Mouse (Mus musculus) kidney, embryonic 16.5 days (tissue): ENCODE results near the gene Mtrf1l. TPM values are rescaled to one million over a fixed set of nuclear protein-coding genes. Genes with fewer than 3 reads are reported as not detected.

Experiments
- ATAC-seq: fragments of 200-750 bp; cut with Nextera tagmentation; 2 replicates; pipeline ENCODE4 v1.8.0; 2017; ENCODE audit warnings: moderate TSS enrichment; ENCODE audit not compliant: low FRiP score, low TSS enrichment
- H3K27ac ChIP-seq: fragments of 300-500 bp; sonication (generic); 2 replicates; pipeline ENCODE4 v1.5.1; 2014; ENCODE audit warnings: low read length
- H3K27me3 ChIP-seq: fragments of 300-500 bp; sonication (generic); 2 replicates; pipeline ENCODE4 v1.6.1; 2014; ENCODE audit warnings: low read length, control low read depth, mixed read lengths; ENCODE audit not compliant: insufficient read depth
- H3K36me3 ChIP-seq: fragments of 300-500 bp; sonication (generic); 2 replicates; pipeline ENCODE4 v1.6.1; 2014; ENCODE audit warnings: low read length, control low read depth, mixed read lengths; ENCODE audit not compliant: insufficient read depth
- H3K4me1 ChIP-seq: fragments of 300-500 bp; sonication (generic); 2 replicates; pipeline ENCODE4 v1.6.1; 2014; ENCODE audit warnings: low read length, control low read depth, mixed read lengths; ENCODE audit not compliant: insufficient read depth
- H3K4me2 ChIP-seq: fragments of 300-500 bp; sonication (generic); replicated peaks from 2 replicates; pipeline ENCODE4 v1.6.1; 2014; ENCODE audit warnings: low read depth, low read length
- H3K4me3 ChIP-seq: fragments of 300-500 bp; sonication (generic); 2 replicates; pipeline ENCODE4 v1.5.1; 2014; ENCODE audit warnings: mild to moderate bottlenecking, low read length
- H3K9ac ChIP-seq: fragments of 300-500 bp; sonication (generic); replicated peaks from 2 replicates; pipeline ENCODE4 v1.6.1; 2014; ENCODE audit warnings: low read length
- H3K9me3 ChIP-seq: fragments of 300-500 bp; sonication (generic); 2 replicates; pipeline ENCODE4 v1.6.1; 2016; ENCODE audit warnings: low read length, control low read depth
- WGBS: fragments of 180-500 bp; shearing (Covaris S2); extraction: QIAGEN DNeasy Blood & Tissue Kit; methylation state at CpG from one replicate; pipeline ENCODE4 v1.1.7; 2014; 5-methylcytosine and 5-hydroxymethylcytosine counted together
- polyA plus RNA-seq: library from polyadenylated mRNA; unstranded; fragments of >200 nt; fragmentation: Nextera tagmentation; extraction: Ambion mirVana; gene quantifications from 2 replicates; pipeline ENCODE4 v1.2.1, GENCODE M21; 2015

Gene Mtrf1l
- polyA plus RNA-seq, 1 experiment from 2014 or later = 13.5 TPM

GRCm38 (mm10) chr10:5805731-5806307 is 17.9 kb downstream of the Mtrf1l start:
- Histone ChIP-seq H3K27me3 (no peaks in the 10 kb centered on the region), H3K9me3 (no peaks in the 10 kb centered on the region), H3K9ac (peak overlapping the region; percentile 79), H3K4me2 (peak overlapping the region; percentile 50), H3K36me3 (peaks cover 14% of the 10 kb centered on the region), H3K27ac (peak overlapping the region; percentile 88), H3K4me1 (peaks cover 31% of the 10 kb centered on the region), H3K4me3 (peak overlapping the region; percentile 86)
- under 1% methylated on average over 43 of the region's 43 CpGs for WGBS
- ATAC-seq = peak; percentile 95

- peak; percentile 95 for ATAC-seq
- under 1% methylated on average over 42 of the region's 42 CpGs for whole genome bisulfite sequencing
- H3K9me3 ChIP-seq = no peaks in the 10 kb centered on the region
Observed at GRCm38 (mm10) chr10:5805243-5805730, 18.4 kb downstream of the Mtrf1l start, which contains the start of gene Fbxo5. Gene Fbxo5 (minus strand): TSS chr10:5805600.

GRCm38 (mm10) chr10:5804691-5805156 is 19.0 kb downstream of the Mtrf1l start:
- Histone ChIP-seq H3K36me3 (peaks cover 25% of the 10 kb centered on the region), H3K9me3 (no peaks in the 10 kb centered on the region), H3K4me2 (peak overlapping the region; percentile 82), H3K27ac (peak overlapping the region; percentile 79), H3K4me3 (peak overlapping the region; percentile 86), H3K9ac (peak overlapping the region; percentile 78), H3K4me1 (peaks cover 31% of the 10 kb centered on the region), H3K27me3 (no peaks in the 10 kb centered on the region)
- under 1% methylated on average over 21 of the region's 24 CpGs for WGBS
- ATAC-seq = peak; percentile 46

More at GRCm38 (mm10) chr10:5805243-5805730, 18.4 kb downstream of the Mtrf1l start, which contains the start of gene Fbxo5:
- peaks cover 20% of the 10 kb centered on the region for H3K36me3 ChIP-seq
- H3K27ac ChIP-seq = peak within 1 kb of the TSS; percentile 88
- H3K4me1 ChIP-seq = peaks cover 31% of the 10 kb centered on the region
- H3K4me2 ChIP-seq = peak within 1 kb of the TSS; percentile 82
- H3K9ac ChIP-seq = peak within 1 kb of the TSS; percentile 79
- no peaks in the 10 kb centered on the region for H3K27me3 ChIP-seq
- H3K4me3 ChIP-seq = peak within 1 kb of the TSS; percentile 86

GRCm38 (mm10) chr10:5803739-5804138 is 20.0 kb downstream of the Mtrf1l start:
- ATAC-seq = no peak
- Histone ChIP-seq H3K36me3 (peaks cover 30% of the 10 kb centered on the region), H3K4me2 (peak overlapping the region; percentile 66), H3K9ac (peak overlapping the region; percentile 74), H3K4me3 (peak overlapping the region; percentile 86), H3K27ac (no peak overlapping the region), H3K9me3 (no peaks in the 10 kb centered on the region), H3K4me1 (peaks cover 31% of the 10 kb centered on the region), H3K27me3 (no peaks in the 10 kb centered on the region)
- WGBS = 3% methylated on average over 1 of the region's 1 CpGs

DNA sequence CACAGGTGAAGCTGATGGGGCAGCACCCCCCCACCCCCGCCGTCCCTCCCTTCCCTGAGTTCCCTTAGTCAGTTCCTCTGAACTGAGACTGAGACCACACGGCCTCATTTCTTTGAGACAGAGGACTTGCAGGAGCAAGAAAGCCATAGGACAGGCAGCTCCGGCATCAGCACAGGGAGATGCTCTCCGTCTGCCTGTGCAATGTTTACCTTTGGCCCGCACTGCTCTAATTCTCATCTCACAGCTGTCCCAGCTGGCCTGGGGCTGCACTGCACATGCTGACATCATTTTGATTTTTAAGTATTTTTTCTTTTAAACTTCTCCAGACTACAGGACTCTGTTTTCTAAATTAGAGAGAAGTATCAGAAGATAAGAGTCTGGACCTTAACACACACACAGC is 20.8 kb downstream of the Mtrf1l start:
- Histone ChIP-seq H3K27ac (no peak overlapping the region), H3K4me2 (peak overlapping the region; percentile 66), H3K27me3 (no peaks in the 10 kb centered on the region), H3K9me3 (no peaks in the 10 kb centered on the region), H3K4me1 (peaks cover 31% of the 10 kb centered on the region), H3K4me3 (peak overlapping the region; percentile 86), H3K9ac (peak overlapping the region; percentile 42), H3K36me3 (peaks cover 38% of the 10 kb centered on the region)
- no peak for ATAC-seq
- WGBS = 18% methylated on average over 6 of the region's 6 CpGs

DNA sequence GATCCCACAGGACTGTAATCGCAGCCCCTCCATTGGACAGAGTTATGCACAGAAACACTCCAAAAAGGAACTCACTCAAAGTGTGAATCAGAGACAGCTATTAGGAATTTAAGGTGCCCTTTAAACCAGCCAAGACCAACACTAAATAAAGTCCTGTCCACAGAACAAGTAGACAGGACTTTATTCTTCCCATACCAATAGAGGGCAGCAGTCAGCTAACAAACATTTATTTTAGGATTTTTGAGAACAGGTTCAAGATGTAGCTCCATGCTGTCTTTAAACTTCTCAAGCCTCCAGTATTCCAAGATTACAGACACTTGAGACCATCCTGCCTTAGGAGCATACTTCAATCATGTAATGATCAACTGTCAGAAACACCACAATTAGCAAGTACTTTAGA is 23.2 kb downstream of the Mtrf1l start:
- ATAC-seq = no peak
- no peaks in the 10 kb centered on the region for H3K27me3 ChIP-seq
- H3K9ac ChIP-seq = no peak overlapping the region
- peaks cover 21% of the 10 kb centered on the region for H3K4me1 ChIP-seq
- no peak overlapping the region for H3K4me3 ChIP-seq
- H3K4me2 ChIP-seq = no peak overlapping the region
- H3K36me3 ChIP-seq = peaks cover 40% of the 10 kb centered on the region
- no peaks in the 10 kb centered on the region for H3K9me3 ChIP-seq
- WGBS = 97% methylated on average over 1 of the region's 1 CpGs
- no peak overlapping the region for H3K27ac ChIP-seq

DNA sequence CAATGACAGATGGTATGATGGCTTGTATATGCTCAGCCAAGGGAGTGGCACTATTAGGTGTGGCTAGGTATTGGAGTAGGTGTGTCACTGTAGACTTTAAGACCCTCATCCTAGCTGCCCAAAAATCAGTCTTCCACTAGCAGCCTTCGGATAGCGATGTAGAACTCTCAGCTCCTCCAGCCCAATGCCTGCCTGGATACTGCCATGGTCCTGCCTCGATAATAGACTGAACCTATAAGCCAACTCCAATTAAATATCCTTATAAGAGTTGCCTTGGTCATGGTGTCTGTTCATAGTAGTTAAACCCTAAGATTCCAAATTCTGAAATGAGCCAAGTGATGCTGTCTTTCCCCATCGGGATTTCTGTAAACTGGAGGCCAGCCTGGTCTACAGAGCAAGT is 25.6 kb downstream of the Mtrf1l start:
- no peaks in the 10 kb centered on the region for H3K27me3 ChIP-seq
- H3K4me2 ChIP-seq = no peak overlapping the region
- H3K4me3 ChIP-seq = no peak overlapping the region
- no peak overlapping the region for H3K27ac ChIP-seq
- ATAC-seq = no peak
- H3K9me3 ChIP-seq = no peaks in the 10 kb centered on the region
- peaks cover 40% of the 10 kb centered on the region for H3K36me3 ChIP-seq
- H3K9ac ChIP-seq = no peak overlapping the region
- 85% methylated on average over 4 of the region's 4 CpGs for WGBS
- peaks cover 12% of the 10 kb centered on the region for H3K4me1 ChIP-seq

DNA sequence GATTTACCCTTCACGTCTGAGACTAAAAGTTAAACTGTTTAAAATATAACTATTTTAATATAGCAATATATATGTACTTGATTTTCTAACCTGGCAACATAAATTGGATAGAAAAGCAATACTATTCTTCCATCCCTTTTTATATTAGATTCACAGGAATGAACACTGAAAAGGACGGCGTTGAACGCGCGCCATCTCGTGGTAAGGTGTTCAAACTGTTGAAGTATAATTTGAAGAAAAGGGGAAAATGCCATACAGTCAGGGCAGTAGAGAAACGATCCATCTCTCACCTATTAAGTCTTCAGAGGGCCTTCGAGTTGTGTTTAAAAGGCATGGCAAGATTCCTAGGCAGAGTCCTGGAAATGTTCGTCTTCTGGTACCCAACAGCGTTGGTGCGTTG is 33.1 kb downstream of the Mtrf1l start:
- Histone ChIP-seq H3K9ac (no peak overlapping the region), H3K4me1 (no peaks in the 10 kb centered on the region), H3K27me3 (no peaks in the 10 kb centered on the region), H3K36me3 (no peaks in the 10 kb centered on the region), H3K4me3 (no peak overlapping the region), H3K4me2 (no peak overlapping the region), H3K9me3 (no peaks in the 10 kb centered on the region), H3K27ac (no peak overlapping the region)
- 23% methylated on average over 12 of the region's 12 CpGs for WGBS
- no peak for ATAC-seq

DNA sequence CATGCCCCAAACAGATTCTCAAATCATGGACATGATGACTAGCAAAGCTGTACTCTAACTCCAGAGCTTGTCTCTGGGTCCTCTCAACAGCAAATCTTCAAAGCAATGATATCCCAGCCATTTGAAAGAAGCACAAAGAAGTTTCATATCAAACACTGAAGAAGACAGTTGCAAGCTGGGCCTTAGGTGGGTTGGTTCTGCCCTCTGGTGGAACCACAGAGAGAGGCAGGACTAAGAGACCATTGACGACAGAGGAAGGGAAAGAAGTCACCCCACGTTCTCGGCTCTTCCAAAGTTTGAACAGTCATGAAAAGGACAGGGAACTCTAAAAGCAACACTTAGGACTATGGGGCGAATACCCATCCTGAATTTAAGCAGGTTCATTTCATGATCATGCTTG is 36.8 kb downstream of the Mtrf1l start:
- Histone ChIP-seq H3K4me2 (no peak overlapping the region), H3K9ac (no peak overlapping the region), H3K27me3 (no peaks in the 10 kb centered on the region), H3K4me3 (no peak overlapping the region), H3K9me3 (no peaks in the 10 kb centered on the region), H3K36me3 (no peaks in the 10 kb centered on the region), H3K27ac (no peak overlapping the region), H3K4me1 (no peaks in the 10 kb centered on the region)
- WGBS = 24% methylated on average over 4 of the region's 4 CpGs
- ATAC-seq = no peak
